Mouse (Mus musculus) macrophage (primary cell): ENCODE results near the gene Vstm2l. TPM values are rescaled to one million over a fixed set of nuclear protein-coding genes. Genes with fewer than 3 reads are reported as not detected.

Source experiments
- H3K27ac ChIP-seq: fragments of 350-480 bp; formaldehyde crosslinking; 2 replicates; pipeline ENCODE4 v1.9.0; 2021
- H3K36me3 ChIP-seq: fragments of 350-480 bp; formaldehyde crosslinking; 2 replicates; pipeline ENCODE4 v1.9.0; 2021; ENCODE audit errors: inconsistent target
- H3K4me3 ChIP-seq: fragments of 350-480 bp; formaldehyde crosslinking; 2 replicates; pipeline ENCODE4 v1.9.0; 2021; ENCODE audit errors: inconsistent target
- H3K79me2 ChIP-seq: fragments of 350-480 bp; formaldehyde crosslinking; 2 replicates; pipeline ENCODE4 v1.9.0; 2021; ENCODE audit errors: inconsistent target
- WGBS: methylation state at CpG from one replicate; pipeline ENCODE4 v1.1.7; 2026; ENCODE audit warnings: inconsistent platforms; ENCODE audit not compliant: missing documents; 5-methylcytosine and 5-hydroxymethylcytosine counted together
- polyA plus RNA-seq: library from polyadenylated mRNA; stranded (reverse); fragments of 250-400 nt; gene quantifications from 3 replicates; pipeline ENCODE4 v1.2.4, GENCODE M21; 2018; ENCODE audit warnings: inconsistent platforms

Vstm2l gene
- polyA plus RNA-seq, 1 experiment from 2014 or later, result not detected

GRCm38 (mm10) chr2:157989946-157990345 lies 75.5 kb downstream of the Vstm2l start:
- Histone ChIP-seq H3K79me2 (no peaks in the 10 kb centered on the region), H3K4me3 (no peak overlapping the region), H3K27ac (no peak overlapping the region), H3K36me3 (peaks cover 40% of the 10 kb centered on the region)
- whole genome bisulfite sequencing, result 90% methylated on average over 2 of the region's 2 CpGs

- Histone ChIP-seq H3K79me2 (no peaks in the 10 kb centered on the region), H3K27ac (no peak overlapping the region), H3K36me3 (peaks cover 50% of the 10 kb centered on the region), H3K4me3 (no peak overlapping the region)
- WGBS, result 38% methylated on average over 6 of the region's 6 CpGs
Measured at GRCm38 (mm10) chr2:157991026-157991425, 76.6 kb downstream of the Vstm2l start.

- H3K79me2 ChIP-seq, result no peaks in the 10 kb centered on the region
- peaks cover 56% of the 10 kb centered on the region for H3K36me3 ChIP-seq
- H3K27ac ChIP-seq, result no peak overlapping the region
- WGBS, result 98% methylated on average over 4 of the region's 4 CpGs
- H3K4me3 ChIP-seq, result no peak overlapping the region
Measured at GRCm38 (mm10) chr2:157992501-157992900, 78.0 kb downstream of the Vstm2l start.

Other genes starting within 250 kb of the Vstm2l start
- 21.7 to 35.6 TPM (median 27.8 TPM) in 3 replicates for gene Ctnnbl1, start 177.3 kb upstream of the Vstm2l start, polyA plus RNA-seq
- 12.3 to 14.7 TPM (median 14.3 TPM) in 3 replicates for gene Tti1, start 113.8 kb downstream of the Vstm2l start, polyA plus RNA-seq
- 8.4 to 10.1 TPM (median 9.0 TPM) in 3 replicates for gene Rprd1b, start 113.8 kb downstream of the Vstm2l start, polyA plus RNA-seq
- 98.8 to 168 TPM (median 120 TPM) in 3 replicates for gene Tgm2, start 231.8 kb downstream of the Vstm2l start, polyA plus RNA-seq